In genomic region chr13:17693816-17694215, GRCm38 (mm10) we compare ENCODE assay signal across 1 mouse cellular context.
A peak's percentile ranks its signal among the peaks of the same experiment; 100 is the strongest.
TF ChIP-seq lines count a peak whose summit lies in the region.

No protein-coding gene starts in this region.

TF ChIP-seq in MEL, 35 proteins besides CTCF, POLR2A, EP300 and RAD21 (continued from another document):
- peak; percentile 44; the same call in 1 of the 2 replicates for TF ChIP-seq ETS1 (IDR thresholded peaks at IDR 0.05; ENCODE audit: low read depth, low read length)
- no peak for TF ChIP-seq MAFK (IDR thresholded peaks at IDR 0.05; ENCODE audit: borderline replicate concordance, low read depth, low read length)
- peak; percentile 30; the same call in 1 of the 2 replicates for TF ChIP-seq MXI1 (IDR thresholded peaks at IDR 0.05; ENCODE audit: low read depth, low read length)
- no peak for TF ChIP-seq ZC3H11A (IDR thresholded peaks at IDR 0.05; ENCODE audit: low read depth, low read length)
- peak; percentile 15 for TF ChIP-seq SIN3A (IDR thresholded peaks at IDR 0.05; ENCODE audit: low read length)
TF ChIP-seq in MEL: peak in this region for 6.
